Mouse (Mus musculus) lung, postnatal 4 days (tissue): ENCODE results near the gene BC048403.
A peak's percentile ranks its signal among the peaks of the same experiment; 100 is the strongest.

ENCODE experiments used
- DNase-seq, 2 experiments: peaks; one replicate each; pipeline ENCODE4 v3.0.0; 2021

Gene BC048403

GRCm38 (mm10) chr10:121739548-121740505 lies at the start of gene BC048403:
BC048403 (plus strand) TSS chr10:121739937.
- DNase-seq: peak; percentile 91 to 92

GRCm38 (mm10) chr10:121692944-121693579 lies 46.7 kb upstream of the BC048403 start:
- DNase-seq: no peak

GRCm38 (mm10) chr10:121694567-121694966 lies 45.2 kb upstream of the BC048403 start:
- DNase-seq: no peak

- DNase-seq: peak in 1 of 2 experiments; percentile 66
Observed at GRCm38 (mm10) chr10:121701296-121702248, 38.2 kb upstream of the BC048403 start.

DNA sequence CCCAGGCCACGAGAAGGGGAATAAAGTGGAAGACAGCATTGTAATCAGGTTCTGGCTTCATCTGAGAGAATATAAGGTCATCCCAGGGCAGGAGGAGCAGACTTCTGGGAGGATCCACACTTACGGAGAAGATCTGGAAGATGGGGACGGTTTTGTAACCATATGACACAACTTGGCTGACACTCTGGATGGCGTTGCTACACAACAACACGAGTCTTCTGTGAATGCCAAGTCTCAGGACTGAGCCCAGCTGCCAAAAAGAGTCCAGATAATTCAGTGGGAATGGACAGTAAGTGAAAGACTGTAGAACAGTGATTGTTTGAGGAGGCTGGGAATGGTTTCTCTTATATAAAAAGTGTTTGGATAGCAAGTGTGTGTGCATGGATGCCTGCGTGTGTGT lies 36.1 kb upstream of the BC048403 start:
- DNase-seq: peak; percentile 36 to 63

DNA sequence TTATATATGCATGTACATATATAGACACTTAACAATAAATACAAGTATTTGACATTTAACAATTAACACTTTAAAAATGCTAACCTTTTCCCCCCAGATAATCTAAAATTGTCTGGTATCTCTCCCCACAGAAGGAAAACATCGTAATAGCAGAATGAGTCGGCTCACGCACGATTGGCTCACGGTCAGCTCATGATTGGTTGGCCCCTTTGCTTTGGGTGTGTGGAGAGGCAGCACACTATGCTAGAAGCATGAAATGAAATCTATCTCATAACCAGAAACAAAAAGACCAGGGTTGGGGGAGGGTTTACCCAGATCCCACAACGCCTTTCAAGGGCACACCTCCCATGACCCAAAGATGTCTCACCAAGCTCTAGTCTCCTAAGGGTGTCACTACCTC lies 34.9 kb upstream of the BC048403 start:
- no peak for DNase-seq

GRCm38 (mm10) chr10:121705399-121706163 lies 34.2 kb upstream of the BC048403 start:
- peak; percentile 42 to 49 for DNase-seq

- no peak for DNase-seq
Observed at GRCm38 (mm10) chr10:121716862-121717261, 22.9 kb upstream of the BC048403 start.

- no peak for DNase-seq
Observed at GRCm38 (mm10) chr10:121718896-121719585, 20.7 kb upstream of the BC048403 start.

- no peak for DNase-seq
Observed at GRCm38 (mm10) chr10:121720701-121721100, 19.0 kb upstream of the BC048403 start.

DNA sequence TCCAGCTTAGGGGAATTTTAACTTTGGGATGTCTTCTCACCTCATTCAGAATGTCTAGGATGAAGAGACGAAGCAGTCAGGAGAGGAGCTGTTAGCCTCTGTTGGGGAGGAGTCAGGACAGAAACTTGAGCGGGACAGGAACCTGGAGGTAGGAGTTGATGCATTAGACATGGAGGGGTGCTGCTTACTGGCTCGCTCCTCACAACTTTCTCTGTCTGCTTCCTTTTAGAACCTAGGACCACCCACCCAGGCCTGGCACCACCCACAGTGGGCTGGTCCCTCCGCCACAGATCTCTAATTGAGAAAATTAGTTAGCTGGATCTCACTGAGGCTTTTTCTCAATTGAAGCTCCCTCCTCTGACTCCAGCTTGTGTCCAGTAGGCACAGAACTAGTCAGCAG lies 13.2 kb upstream of the BC048403 start:
- no peak for DNase-seq

DNA sequence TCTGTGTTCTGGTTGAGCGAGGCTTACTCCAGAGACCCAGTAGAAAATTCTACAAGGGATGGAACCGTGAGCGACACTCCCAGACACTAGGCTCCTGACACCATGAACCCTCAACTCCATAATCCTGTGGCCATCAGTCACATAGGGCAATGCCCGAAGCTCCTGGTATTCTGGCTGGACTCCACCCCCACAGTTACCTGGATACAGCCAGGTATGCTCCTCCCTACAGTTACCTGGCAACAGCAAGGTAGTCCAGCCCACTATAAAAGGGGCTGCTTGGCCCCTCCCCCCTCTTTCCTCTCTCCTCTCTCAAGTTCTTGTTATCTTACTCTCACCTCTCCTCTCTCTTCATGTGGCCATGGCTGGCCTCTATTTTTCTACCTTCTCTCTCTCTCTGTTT lies 12.6 kb upstream of the BC048403 start:
- no peak for DNase-seq

- DNase-seq: no peak
Observed at GRCm38 (mm10) chr10:121728226-121728625, 11.5 kb upstream of the BC048403 start.

DNA sequence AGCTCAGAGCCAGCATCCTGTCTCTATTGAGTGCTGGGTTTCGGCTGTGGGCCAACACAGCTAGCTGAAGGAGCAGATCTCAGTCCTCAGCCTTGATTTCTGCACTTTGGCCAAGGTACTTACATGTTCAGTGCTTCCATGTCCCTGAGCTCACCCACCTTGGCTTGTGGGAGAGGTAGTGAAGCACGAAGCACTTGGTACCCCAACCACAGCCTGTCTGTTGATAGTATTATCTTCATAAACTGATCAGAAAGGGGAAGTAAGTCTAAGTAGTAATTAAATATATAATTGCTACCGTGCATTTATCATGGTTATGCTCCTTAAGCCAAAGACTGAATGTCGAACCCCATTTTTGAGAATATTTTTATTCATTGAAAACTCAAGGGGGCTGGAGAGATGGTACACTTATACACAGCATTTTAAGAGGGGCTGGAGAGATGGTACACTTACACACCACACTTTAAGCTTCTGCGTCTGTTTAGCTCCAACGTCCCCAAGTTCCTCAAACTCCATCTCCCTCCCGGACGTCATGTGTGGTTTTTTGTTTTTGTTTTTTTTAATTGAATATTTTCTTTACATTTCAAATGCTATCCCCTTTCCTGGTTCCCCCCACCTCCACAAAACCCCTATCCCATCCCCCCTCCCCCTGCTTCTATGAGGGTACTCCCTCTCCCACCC lies 8.6 kb upstream of the BC048403 start:
- no peak for DNase-seq

DNA sequence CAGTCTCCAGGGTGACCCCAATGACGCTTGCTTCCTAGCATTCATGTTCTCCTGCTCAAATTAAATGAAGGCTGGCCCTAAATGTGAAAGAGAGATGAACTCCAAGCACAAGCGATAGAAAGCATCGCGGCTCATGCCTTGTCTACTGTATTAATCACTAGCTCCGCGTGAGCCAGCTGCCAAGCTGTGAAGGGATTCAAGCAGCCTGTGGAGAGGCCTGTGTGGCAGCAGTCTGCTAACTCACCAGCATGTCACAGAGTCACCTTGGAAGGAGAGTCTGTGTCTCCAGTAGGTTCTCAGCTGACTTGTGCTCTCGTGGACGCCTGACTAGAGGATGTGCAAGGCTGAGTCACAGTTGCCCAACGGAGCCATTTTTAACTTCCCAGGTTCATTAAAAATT lies 7.2 kb upstream of the BC048403 start:
- DNase-seq: no peak

- no peak for DNase-seq
Observed at GRCm38 (mm10) chr10:121737256-121737655, 2.5 kb upstream of the BC048403 start.

DNA sequence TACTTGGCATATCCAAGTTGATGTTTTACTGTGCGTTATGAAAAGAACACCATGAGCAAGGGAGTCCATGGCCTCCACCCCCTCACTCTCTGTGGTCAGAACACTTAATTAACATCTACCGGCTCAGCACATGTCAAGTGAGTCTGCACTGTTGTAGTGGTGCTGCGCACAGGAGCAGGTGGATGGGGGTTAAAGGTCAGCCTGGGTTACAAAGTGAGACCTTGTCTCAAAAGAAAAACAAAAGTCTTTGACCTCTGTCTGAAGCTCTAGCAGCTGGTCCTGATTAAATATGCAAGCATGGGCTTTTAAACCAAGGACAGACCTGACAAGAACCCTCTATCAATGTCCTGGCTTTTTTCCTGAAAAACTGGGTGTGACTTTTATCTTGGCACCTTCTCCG lies 2.6 kb downstream of the BC048403 start:
- no peak for DNase-seq

- peak; percentile 68 to 74 for DNase-seq
Observed at GRCm38 (mm10) chr10:121750175-121750574, 10.4 kb downstream of the BC048403 start.

DNA sequence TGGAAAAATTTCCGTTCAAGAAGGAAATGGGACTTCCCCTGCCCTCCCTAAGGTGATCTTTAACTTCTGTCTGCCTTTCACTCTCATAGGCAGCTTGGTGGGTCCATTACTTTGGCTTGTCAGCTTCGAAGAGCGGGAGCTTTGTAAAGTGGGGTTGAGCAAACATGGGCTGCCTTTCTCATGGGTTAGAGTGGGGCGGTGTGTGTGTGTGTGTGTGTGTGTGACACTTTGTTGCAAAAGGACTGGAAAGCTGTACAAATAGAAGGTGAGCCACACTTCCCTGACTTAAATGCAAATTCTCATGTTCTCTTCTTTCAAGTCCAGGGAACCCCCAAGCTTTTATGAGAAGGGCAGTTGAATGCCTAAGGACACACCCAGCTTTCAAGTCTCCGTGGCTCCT lies 14.5 kb downstream of the BC048403 start:
- DNase-seq: peak; percentile 36 to 71

- DNase-seq: no peak
Observed at GRCm38 (mm10) chr10:121755822-121756221, 16.1 kb downstream of the BC048403 start.

- DNase-seq: no peak
Observed at GRCm38 (mm10) chr10:121756677-121757076, 16.9 kb downstream of the BC048403 start.
